ENCODE assay signal across 14 mouse cellular contexts in the genomic region with DNA sequence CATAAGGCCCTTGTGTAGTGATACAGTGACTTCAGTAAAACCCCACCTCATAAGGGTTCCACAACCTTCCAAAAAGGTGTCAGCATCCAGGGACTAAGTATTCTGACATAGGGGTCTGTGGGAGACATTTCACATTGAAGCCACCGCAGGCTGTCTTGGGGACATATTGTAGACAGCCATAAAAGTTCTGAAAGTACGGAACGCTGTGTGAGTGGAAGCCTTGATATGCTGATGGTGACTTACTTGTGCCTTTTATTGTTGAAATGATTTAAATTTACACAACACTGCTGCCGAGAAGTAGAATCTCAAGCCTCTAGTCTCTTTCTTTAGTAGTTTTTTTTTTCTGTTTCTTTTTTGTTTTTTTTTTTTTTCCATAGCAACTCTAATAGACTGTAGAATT.
"Had no signal": no experiment of that assay in that cellular context is flagged by ENCODE, and none has a peak within 500 bp of the region (broad histone marks: within the 10 kb centered on the region; RNA-seq: fewer than 3 reads in every experiment).

No protein-coding gene starts in this region.

- H3K27ac ChIP-seq: midbrain, embryonic 13.5 days; midbrain, embryonic 15.5 days; neural tube, embryonic 12.5 days; stomach, embryonic 15.5 days; stomach, postnatal 0 days had no signal

- H3K9me3 ChIP-seq: megakaryocyte, embryonic 14.5 days; midbrain, embryonic 13.5 days; midbrain, embryonic 15.5 days; neural tube, embryonic 12.5 days; stomach, embryonic 15.5 days had no signal

- H3K4me1 ChIP-seq: megakaryocyte, embryonic 14.5 days; stomach, embryonic 15.5 days had no signal

- H3K27me3 ChIP-seq: megakaryocyte, embryonic 14.5 days; midbrain, embryonic 13.5 days; midbrain, embryonic 15.5 days; neural tube, embryonic 12.5 days; stomach, embryonic 15.5 days had no signal

- H3K36me3 ChIP-seq: midbrain, embryonic 13.5 days; midbrain, embryonic 15.5 days; neural tube, embryonic 12.5 days; stomach, embryonic 15.5 days had no signal

- H3K4me3 ChIP-seq: megakaryocyte, embryonic 14.5 days; midbrain, embryonic 13.5 days; midbrain, embryonic 15.5 days; neural tube, embryonic 12.5 days; stomach, embryonic 15.5 days had no signal

- H3K4me2 ChIP-seq: lung, embryonic 14.5 days; midbrain, embryonic 11.5 days; midbrain, embryonic 13.5 days; stomach, embryonic 15.5 days had no signal

- H3K9ac ChIP-seq: lung, embryonic 14.5 days; midbrain, embryonic 13.5 days; midbrain, embryonic 15.5 days; neural tube, embryonic 12.5 days; stomach, embryonic 15.5 days had no signal

- DNase-seq: lung, embryonic 14.5 days; lung, postnatal 10 days; lung, postnatal 4 days; right cerebral cortex, postnatal 14 days; thymus, adult 2 months; thymus, postnatal 25 days; thymus, postnatal 4 days had no signal
